Mouse (Mus musculus) hindbrain, postnatal 0 days (tissue): Measurements from ENCODE around the gene Gm20772. TPM values are rescaled to one million over a fixed set of nuclear protein-coding genes. Genes with fewer than 3 reads are reported as not detected.
"Not testable (repeated sequence)": the region's sequence is repeated elsewhere in the genome, so short reads cannot be mapped to it uniquely, and the experiment has no call there.

Source experiments
- ATAC-seq: fragments of 200-750 bp; cut with Nextera tagmentation; 2 replicates; pipeline ENCODE4 v1.8.0; 2017; ENCODE audit warnings: mild to moderate bottlenecking, moderate TSS enrichment, moderate library complexity
- DNase-seq: peaks from one replicate; pipeline ENCODE4 v3.0.0-alpha.2; 2015; ENCODE audit warnings: low spot score
- H3K27ac ChIP-seq: fragments of 300-500 bp; sonication (generic); 2 replicates; pipeline ENCODE4 v1.5.1; 2014; ENCODE audit warnings: mild to moderate bottlenecking
- H3K27me3 ChIP-seq: fragments of 300-500 bp; sonication (generic); 2 replicates; pipeline ENCODE4 v1.6.1; 2014; ENCODE audit warnings: low read length, mixed read lengths; ENCODE audit not compliant: insufficient read depth
- H3K36me3 ChIP-seq: fragments of 300-500 bp; sonication (generic); 2 replicates; pipeline ENCODE4 v1.6.1; 2014; ENCODE audit warnings: low read length, mixed read lengths; ENCODE audit not compliant: insufficient read depth
- H3K4me1 ChIP-seq: fragments of 300-500 bp; sonication (generic); 2 replicates; pipeline ENCODE4 v1.6.1; 2014; ENCODE audit warnings: antibody characterized with exemption, low read length, mixed read lengths; ENCODE audit not compliant: insufficient read depth
- H3K4me2 ChIP-seq: fragments of 300-500 bp; sonication (generic); 2 replicates; pipeline ENCODE4 v1.6.1; 2014; ENCODE audit warnings: low read depth, mild to moderate bottlenecking, low read length, moderate library complexity, mixed read lengths
- H3K4me3 ChIP-seq: fragments of 300-500 bp; sonication (generic); 2 replicates; pipeline ENCODE4 v1.5.1; 2014; ENCODE audit warnings: low read length
- H3K9ac ChIP-seq: fragments of 300-500 bp; sonication (generic); replicated peaks from 2 replicates; pipeline ENCODE4 v1.6.1; 2014; ENCODE audit warnings: mild to moderate bottlenecking, low read length, moderate library complexity, mixed read lengths
- H3K9me3 ChIP-seq: fragments of 300-500 bp; sonication (generic); 2 replicates; pipeline ENCODE4 v1.6.1; 2016; ENCODE audit warnings: low read length, mixed read lengths
- whole genome bisulfite sequencing: fragments of 180-500 bp; shearing (Covaris S2); extraction: QIAGEN DNeasy Blood & Tissue Kit; methylation state at CpG from one replicate; pipeline ENCODE4 v1.1.7; 2014; 5-methylcytosine and 5-hydroxymethylcytosine counted together
- polyA plus RNA-seq: library from polyadenylated mRNA; unstranded; fragments of >200 nt; fragmentation: Nextera tagmentation; extraction: Ambion mirVana; gene quantifications from 2 replicates; pipeline ENCODE4 v1.2.1, GENCODE M21; 2015
- total RNA-seq: library from RNA; depleted of rRNA; stranded (reverse); fragments of >200 nt; gene quantifications from 2 replicates; pipeline ENCODE4 v1.2.3, GENCODE M21; 2014; rRNA removed

The Gm20772 gene
- not detected in 2 replicates for total RNA-seq
- not detected in 2 replicates for polyA plus RNA-seq

DNA sequence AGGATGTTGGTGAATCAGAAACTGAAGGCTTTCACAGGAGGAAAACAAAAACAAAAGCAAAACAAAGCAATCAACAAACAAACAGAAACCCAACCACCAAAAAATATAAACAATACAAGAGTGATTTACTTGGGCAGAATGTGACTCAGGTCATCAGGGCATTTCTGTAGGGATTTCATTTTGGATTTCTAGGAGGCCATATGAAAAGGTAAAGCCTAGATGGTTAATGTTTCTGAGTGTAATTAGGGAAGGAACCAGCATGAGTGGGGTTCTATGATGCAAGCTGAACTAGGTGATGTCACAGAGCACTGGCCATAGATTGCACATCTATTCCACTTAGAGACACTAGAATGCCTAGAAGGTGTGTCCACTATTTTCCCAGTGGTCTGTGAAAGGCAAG is at the start of gene Gm20772, which contains the start of gene Gm20831:
Gene Gm20772 (plus strand): TSS at position 301 of the 400 bp plus-strand sequence.
Gene Gm20831 (plus strand): TSS at position 301 of the 400 bp plus-strand sequence.
- not testable (repeated sequence) for DNase-seq, H3K9me3 ChIP-seq, H3K4me1 ChIP-seq, H3K27ac ChIP-seq, H3K4me3 ChIP-seq, H3K36me3 ChIP-seq, H3K4me2 ChIP-seq, H3K27me3 ChIP-seq, H3K9ac ChIP-seq, ATAC-seq

DNA sequence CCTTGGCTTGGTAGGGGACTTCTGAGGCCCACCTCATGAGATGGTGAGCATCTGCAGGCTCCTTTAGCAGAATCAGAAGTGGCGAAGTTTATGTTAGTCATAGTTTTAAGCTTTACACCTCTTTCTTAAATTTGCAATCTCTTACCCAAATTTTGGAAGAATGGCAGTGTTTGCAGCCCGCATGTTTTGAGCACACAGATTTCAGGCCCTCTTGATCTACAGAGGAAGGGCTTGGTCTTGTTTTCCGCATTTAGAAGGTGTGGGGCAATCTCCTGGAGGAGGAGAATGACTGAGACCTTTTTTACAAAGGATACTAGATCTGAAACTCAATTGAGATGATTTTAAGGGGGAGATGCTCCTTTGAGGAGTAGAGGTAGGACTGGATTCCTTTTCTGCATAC is 28.4 kb upstream of the Gm20772 start, which contains the start of gene Gm21904:
Gene Gm21904 (minus strand): TSS at position 101 of the 400 bp plus-strand sequence.
- ATAC-seq, H3K9ac ChIP-seq, H3K36me3 ChIP-seq, H3K27me3 ChIP-seq, H3K4me3 ChIP-seq, H3K9me3 ChIP-seq, H3K4me1 ChIP-seq, DNase-seq, H3K27ac ChIP-seq, H3K4me2 ChIP-seq: not testable (repeated sequence)
- no CpG with 5 or more reads among the region's 3 CpGs for WGBS

Other genes starting within 250 kb of the Gm20772 start
- not detected in 2 replicates for gene Gm21904, start 28.5 kb upstream of the Gm20772 start, total RNA-seq
- gene Gm21904, start 28.5 kb upstream of the Gm20772 start, polyA plus RNA-seq: not detected in 2 replicates
- gene Gm20831, start within 50 bp of the Gm20772 start, total RNA-seq: not detected in 2 replicates
- gene Gm20831, start within 50 bp of the Gm20772 start, polyA plus RNA-seq: not detected in 2 replicates
- not detected in 2 replicates for gene Srsy, start 62.6 kb downstream of the Gm20772 start, total RNA-seq
- not detected in 2 replicates for gene Srsy, start 62.6 kb downstream of the Gm20772 start, polyA plus RNA-seq
- gene Gm21764, start 187.1 kb downstream of the Gm20772 start, total RNA-seq: not detected in 2 replicates
- not detected in 2 replicates for gene Gm21764, start 187.1 kb downstream of the Gm20772 start, polyA plus RNA-seq
- gene Ssty1, start 214.4 kb downstream of the Gm20772 start, total RNA-seq: not detected in 2 replicates
- not detected in 2 replicates for gene Ssty1, start 214.4 kb downstream of the Gm20772 start, polyA plus RNA-seq